16 mouse cellular contexts compared by ENCODE assay signal in genomic region chr11:83364656-83365055, GRCm38 (mm10).
A peak's percentile ranks its signal among the peaks of the same experiment; 100 is the strongest.
DNase-seq lines count a peak whose midpoint lies in the region; ATAC-seq lines count a peak whose summit lies in the region.
"Had no signal": no experiment of that assay in that cellular context is flagged by ENCODE, and none has a peak within 500 bp of the region (broad histone marks: within the 10 kb centered on the region; RNA-seq: fewer than 3 reads in every experiment).

No protein-coding gene starts in this region.

- ATAC-seq in cerebellum, adult (ENCODE audit: insufficient number of reproducible peaks, low FRiP score, low TSS enrichment), result no peak
- ATAC-seq: CD4-positive, CD25-positive, alpha-beta regulatory T cell, adult 4 months; forebrain, embryonic 13.5 days; forebrain, postnatal 0 days had no signal

- peak; percentile 11 for DNase-seq in cerebellum, adult 11 months
- DNase-seq in brain, adult 2 months (ENCODE audit: low read depth, low spot score), result peak; percentile 45
- peak; percentile 36 for DNase-seq in cerebellum, adult 9-10 months
- DNase-seq in cerebellum, postnatal 25 days, result peak; percentile 36 to 61
- no peak for DNase-seq in right cerebral cortex, postnatal 4 days
- no peak for DNase-seq in retina, postnatal 1 day
- DNase-seq in embryo, embryonic 9.5 days (ENCODE audit: extremely low spot score), result no peak
- DNase-seq: adrenal gland, adult 8-10 months; adrenal gland, postnatal 36 days; B cell, adult 2 months; forebrain, postnatal 0 days; gastrocnemius, postnatal 25 days; kidney, adult 11 months had no signal

Comparison
In these comparisons a context has a peak if more than half of its experiments do, and no peak if none do; other contexts are left out.
1. DNase-seq: peak in cerebellum, adult 11 months (single experiment), brain, adult 2 months (single experiment), cerebellum, adult 9-10 months (single experiment) and cerebellum, postnatal 25 days (2 of 2); none in right cerebral cortex, postnatal 4 days (single experiment), retina, postnatal 1 day (single experiment) and embryo, embryonic 9.5 days (single experiment).